Mouse (Mus musculus) C2C12 (cell line): ENCODE measurements at regions not wholly inside any gene's neighbourhood (a gene's known extent, or its start where the extent isn't known, plus 50 kb on each side); places are given as distances from the start of the nearest gene placed in this dataset.

ENCODE experiments used
- CEBPB ChIP-seq: IDR thresholded peaks from one replicate; pipeline ENCODE4 v1.6.1; 2011; ENCODE audit warnings: low read depth, mild to moderate bottlenecking, control low read depth, moderate library complexity
- CTCF ChIP-seq: IDR thresholded peaks from one replicate; pipeline ENCODE4 v1.5.1; 2011; ENCODE audit not compliant: control insufficient read depth, insufficient read depth, insufficient read length
- FOSL1 ChIP-seq: IDR thresholded peaks from one replicate; pipeline ENCODE4 v1.8.0; 2011; ENCODE audit warnings: mild to moderate bottlenecking, low read length; ENCODE audit not compliant: poor library complexity, insufficient read depth, severe bottlenecking
- MAX ChIP-seq: IDR thresholded peaks from one replicate; pipeline ENCODE4 v1.6.1; 2011; ENCODE audit warnings: mild to moderate bottlenecking, control low read depth
- MYOD1 ChIP-seq: IDR thresholded peaks from one replicate; pipeline ENCODE4 v1.6.1; 2011; ENCODE audit warnings: low read depth; ENCODE audit not compliant: control insufficient read depth, insufficient read length
- MYOG ChIP-seq: IDR thresholded peaks from one replicate; pipeline ENCODE4 v1.6.1; 2011; ENCODE audit not compliant: control insufficient read depth, insufficient read length; ENCODE audit errors: extremely low read depth
- USF1 ChIP-seq: IDR thresholded peaks from one replicate; pipeline ENCODE4 v1.6.1; 2011; ENCODE audit warnings: low read depth, mild to moderate bottlenecking, control low read depth, moderate library complexity

GRCm38 (mm10) chr12:15651293-15651692 is 165.4 kb downstream of the Trib2 start:
- TF ChIP-seq CTCF, result no peak
- no peak for TF ChIP-seq MAX
- TF ChIP-seq MYOG, result no peak
- no peak for TF ChIP-seq CEBPB
- TF ChIP-seq USF1, result no peak
- no peak for TF ChIP-seq FOSL1
- no peak for TF ChIP-seq MYOD1
